Mouse (Mus musculus) lung, adult 2 months (tissue): ENCODE measurements at regions not wholly inside any gene's neighbourhood (a gene's known extent, or its start where the extent isn't known, plus 50 kb on each side); places are given as distances from the start of the nearest gene placed in this dataset.

Experiments used
- DNase-seq: peaks from one replicate; pipeline ENCODE4 v3.0.0; 2022
- H3K4me1 ChIP-seq: fragments of 200-500 bp; 2 replicates; pipeline ENCODE4 v1.6.1; 2011; ENCODE audit warnings: low read length; ENCODE audit not compliant: control insufficient read depth, insufficient read depth
- H3K4me3 ChIP-seq: fragments of 200-500 bp; replicated peaks from 2 replicates; pipeline ENCODE3; 2011; ENCODE audit warnings: low read depth, mild to moderate bottlenecking, control low read depth, low read length; ENCODE audit errors: extremely low read depth
- CTCF ChIP-seq: fragments of 200-500 bp; IDR thresholded peaks from 2 replicates; pipeline ENCODE4 v1.5.1; 2011; ENCODE audit warnings: mild to moderate bottlenecking, low read length, control low read depth; ENCODE audit not compliant: insufficient read depth
- POLR2A ChIP-seq: fragments of 200-500 bp; IDR thresholded peaks from 2 replicates; pipeline ENCODE4 v1.6.1; 2011; ENCODE audit warnings: low read depth, mild to moderate bottlenecking, control low read depth, low read length, borderline replicate concordance; ENCODE audit errors: extremely low read depth
- WGBS: fragments of 180-500 bp; shearing (Covaris S2); methylation state at CpG from one replicate; pipeline ENCODE4 v1.1.7; 2018; 5-methylcytosine and 5-hydroxymethylcytosine counted together

DNA sequence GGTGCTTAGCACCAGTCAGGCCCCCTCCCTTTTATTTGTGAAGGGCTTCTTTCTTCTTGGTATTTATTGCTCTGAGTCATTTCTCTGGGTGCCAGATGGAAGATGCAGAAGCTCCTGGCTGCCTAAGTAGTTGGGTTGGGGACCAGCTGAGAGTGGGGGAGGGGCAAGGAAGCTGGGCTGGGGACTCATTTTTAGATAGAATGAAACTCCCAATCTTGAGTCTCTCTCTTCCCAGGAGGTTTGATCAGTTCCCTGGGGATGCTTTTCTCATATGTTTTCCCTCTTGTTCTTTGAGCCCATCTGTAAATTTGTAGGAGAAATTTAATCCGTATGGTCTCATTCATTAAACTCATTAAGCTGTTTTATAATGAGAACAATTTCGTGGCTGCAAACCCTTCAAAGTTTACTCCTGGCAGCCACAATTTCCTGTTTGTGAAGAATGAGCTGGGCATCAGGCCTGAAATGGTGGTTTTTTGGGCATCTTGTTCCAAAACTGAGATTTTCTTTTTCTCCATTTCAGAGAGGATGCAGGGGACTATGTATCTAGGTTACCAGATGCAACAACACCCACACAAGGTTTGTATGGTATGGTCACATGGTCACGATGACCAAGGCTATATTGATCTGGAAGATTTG lies 98.9 kb upstream of the Slit3 start:
- TF ChIP-seq CTCF (no peak), POLR2A (no peak)
- 48% methylated on average over 3 of the region's 3 CpGs for WGBS
- Histone ChIP-seq H3K4me3 (no peak overlapping the region), H3K4me1 (peaks cover 4% of the 10 kb centered on the region)
- DNase-seq, result no peak

DNA sequence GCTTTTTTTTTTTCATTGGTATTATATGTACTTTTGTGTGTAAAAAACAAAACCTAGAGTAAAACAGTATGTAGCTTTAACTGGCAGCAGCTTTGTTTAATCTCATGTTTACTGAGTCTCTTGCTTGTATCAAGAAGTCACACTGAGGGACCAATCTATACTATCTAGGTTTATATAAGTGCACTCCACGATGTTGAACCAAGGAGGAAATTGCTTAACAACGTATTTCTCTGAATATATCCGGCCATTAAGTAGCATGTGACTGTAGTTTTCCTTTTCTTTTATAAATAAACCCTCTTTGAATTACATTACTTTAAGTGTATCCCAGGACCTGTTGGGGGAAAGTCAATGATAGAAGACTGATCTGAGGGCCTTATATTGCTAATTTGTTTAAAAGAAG lies 104.0 kb upstream of the Slit3 start:
- DNase-seq, result no peak
- TF ChIP-seq POLR2A (no peak), CTCF (no peak)
- H3K4me3 ChIP-seq, result no peak overlapping the region
- no peaks in the 10 kb centered on the region; the same call in 1 of the 2 replicates for H3K4me1 ChIP-seq
- WGBS, result 24% methylated on average over 3 of the region's 3 CpGs

- no peak for DNase-seq
- Histone ChIP-seq H3K4me1 (no peaks in the 10 kb centered on the region; the same call in 1 of the 2 replicates), H3K4me3 (no peak overlapping the region)
- TF ChIP-seq POLR2A, result no peak
- no peak for TF ChIP-seq CTCF
- 55% methylated on average over 24 of the region's 24 CpGs for WGBS
These were observed 109.2 kb upstream of the Slit3 start for GRCm38 (mm10) chr11:35011521-35012476.

- WGBS, result 17% methylated on average over 20 of the region's 20 CpGs
- Histone ChIP-seq H3K4me3 (no peak overlapping the region), H3K4me1 (no peaks in the 10 kb centered on the region)
- DNase-seq, result peak; percentile 53
- no peak for TF ChIP-seq POLR2A
- TF ChIP-seq CTCF, result no peak
These were observed 114.1 kb upstream of the Slit3 start for GRCm38 (mm10) chr11:35006773-35007567.

GRCm38 (mm10) chr11:35005143-35005542 lies 115.9 kb upstream of the Slit3 start:
- TF ChIP-seq CTCF, result no peak
- no peak for TF ChIP-seq POLR2A
- 88% methylated on average over 3 of the region's 3 CpGs for WGBS
- Histone ChIP-seq H3K4me3 (no peak overlapping the region), H3K4me1 (no peaks in the 10 kb centered on the region)
- no peak for DNase-seq

GRCm38 (mm10) chr11:35004431-35004830 lies 116.6 kb upstream of the Slit3 start:
- TF ChIP-seq POLR2A (no peak), CTCF (no peak)
- WGBS, result 24% methylated on average over 1 of the region's 1 CpGs
- no peak overlapping the region for H3K4me3 ChIP-seq
- H3K4me1 ChIP-seq, result no peaks in the 10 kb centered on the region
- DNase-seq, result no peak

DNA sequence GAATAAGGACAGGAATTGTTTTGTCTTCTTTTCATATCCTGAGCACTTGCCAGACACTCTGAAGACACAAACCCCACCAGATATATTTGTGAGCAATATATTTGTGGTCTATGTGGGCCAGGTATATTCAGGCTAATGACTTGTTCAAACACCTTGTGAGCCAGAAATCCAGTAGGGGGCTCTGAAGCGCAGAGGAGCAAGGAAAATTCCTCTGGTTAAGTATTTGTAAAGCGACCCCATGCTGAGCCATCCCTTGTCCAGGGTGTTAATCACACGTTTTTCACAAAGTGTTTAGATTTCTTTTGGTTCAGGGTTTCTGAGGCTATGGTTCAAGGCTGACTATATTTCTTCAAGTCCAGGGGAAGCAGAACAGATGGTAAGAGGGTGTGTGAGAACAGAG lies 117.1 kb upstream of the Slit3 start:
- DNase-seq, result no peak
- 30% methylated on average over 3 of the region's 3 CpGs for WGBS
- H3K4me3 ChIP-seq, result no peak overlapping the region
- no peaks in the 10 kb centered on the region for H3K4me1 ChIP-seq
- no peak for TF ChIP-seq POLR2A
- no peak for TF ChIP-seq CTCF

GRCm38 (mm10) chr11:34997906-34998305 lies 123.1 kb upstream of the Slit3 start:
- WGBS, result 97% methylated on average over 2 of the region's 2 CpGs
- Histone ChIP-seq H3K4me1 (no peaks in the 10 kb centered on the region), H3K4me3 (no peak overlapping the region)
- DNase-seq, result no peak
- TF ChIP-seq POLR2A, result no peak
- no peak for TF ChIP-seq CTCF

DNA sequence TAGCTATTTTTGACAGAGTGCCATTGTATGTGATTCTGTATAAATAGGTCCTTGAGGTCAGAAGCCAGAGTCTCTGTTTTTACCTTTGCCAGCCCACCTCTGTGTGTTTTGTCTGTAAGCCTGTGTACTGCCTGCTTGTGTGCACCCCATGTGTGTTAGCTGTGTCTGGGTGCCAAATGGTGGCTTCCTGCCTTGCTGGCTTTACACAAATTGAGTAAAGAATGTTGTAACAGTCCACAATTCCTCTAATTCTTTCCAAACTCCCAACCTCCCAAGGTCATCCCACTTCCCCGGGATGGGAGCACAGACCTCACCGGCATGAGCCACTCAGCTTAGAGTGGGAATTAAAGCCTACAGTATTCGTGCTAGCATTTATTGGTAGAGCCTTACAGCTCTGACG lies 125.5 kb upstream of the Slit3 start:
- no peak for DNase-seq
- no peak for TF ChIP-seq POLR2A
- TF ChIP-seq CTCF, result no peak
- WGBS, result 76% methylated on average over 4 of the region's 4 CpGs
- H3K4me1 ChIP-seq, result no peaks in the 10 kb centered on the region
- no peak overlapping the region for H3K4me3 ChIP-seq
